Mouse (Mus musculus) left cerebral cortex, postnatal 10 days (tissue): ENCODE measurements around the gene Casz1. TPM values are rescaled to one million over a fixed set of nuclear protein-coding genes. Genes with fewer than 3 reads are reported as not detected.

Experiments used
- DNase-seq, 2 experiments: peaks; one replicate each; pipeline ENCODE4 v3.0.0; 2021 to 2022; ENCODE audit warnings: low spot score in 2 of 2, mixed read lengths in 1 of 2; ENCODE audit errors: extremely low spot score in 1 of 2
- intact Hi-C: fragments of 180-260 bp; cut with DNase I; formaldehyde crosslinking; loops from one replicate; pipeline ENCODE4 v1.15.1; 2025
- total RNA-seq, 2 experiments: library from RNA; stranded (reverse); gene quantifications; 2 replicates each; pipeline ENCODE4 v1.2.3; 2021

Casz1 gene
- total RNA-seq, 2 experiments from 2014 or later = 1.1 to 1.6 TPM

DNA sequence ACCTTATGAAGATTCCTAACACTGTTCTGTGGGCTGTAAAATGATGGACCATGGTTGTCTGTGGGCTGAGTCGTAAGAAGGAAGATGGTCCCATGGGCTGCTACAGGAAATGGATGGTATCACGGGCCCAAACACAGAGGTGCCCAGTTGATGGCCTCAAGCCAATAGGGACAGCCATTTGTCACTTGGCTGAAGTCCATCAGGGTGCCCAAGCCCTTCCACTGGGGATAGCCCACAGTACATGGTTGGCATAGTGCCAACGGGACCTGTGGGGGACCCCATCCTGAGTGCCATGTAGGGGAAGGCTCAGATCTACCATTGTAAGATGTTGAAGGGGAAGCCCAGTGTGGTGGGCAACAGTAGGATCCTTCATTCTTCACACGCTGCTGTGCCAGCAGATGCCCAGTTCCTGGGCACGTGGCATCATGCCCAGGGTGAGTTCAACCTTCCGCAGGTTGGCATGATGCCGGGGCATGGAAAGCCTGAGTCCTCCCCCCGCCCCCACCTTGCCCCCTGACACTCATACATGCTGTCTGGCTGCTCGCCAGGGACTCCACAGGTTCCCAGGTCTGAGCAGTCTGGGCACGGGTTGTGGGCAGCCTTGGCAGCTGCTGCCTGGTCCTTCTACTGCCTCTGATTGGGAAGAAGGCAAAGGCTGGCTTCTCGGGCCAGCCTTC, 63.6 kb downstream of the Casz1 start:
- DNase-seq = peak in 1 of 2 experiments; percentile 67
- intact Hi-C loops = no loop called here

GRCm38 (mm10) chr4:148869566-148869965, 65.3 kb downstream of the Casz1 start:
- no peak for DNase-seq
- intact Hi-C loops = no loop called here

- DNase-seq = no peak
- intact Hi-C loops = no loop called here
Observed at GRCm38 (mm10) chr4:148870496-148870895, 66.3 kb downstream of the Casz1 start.

DNA sequence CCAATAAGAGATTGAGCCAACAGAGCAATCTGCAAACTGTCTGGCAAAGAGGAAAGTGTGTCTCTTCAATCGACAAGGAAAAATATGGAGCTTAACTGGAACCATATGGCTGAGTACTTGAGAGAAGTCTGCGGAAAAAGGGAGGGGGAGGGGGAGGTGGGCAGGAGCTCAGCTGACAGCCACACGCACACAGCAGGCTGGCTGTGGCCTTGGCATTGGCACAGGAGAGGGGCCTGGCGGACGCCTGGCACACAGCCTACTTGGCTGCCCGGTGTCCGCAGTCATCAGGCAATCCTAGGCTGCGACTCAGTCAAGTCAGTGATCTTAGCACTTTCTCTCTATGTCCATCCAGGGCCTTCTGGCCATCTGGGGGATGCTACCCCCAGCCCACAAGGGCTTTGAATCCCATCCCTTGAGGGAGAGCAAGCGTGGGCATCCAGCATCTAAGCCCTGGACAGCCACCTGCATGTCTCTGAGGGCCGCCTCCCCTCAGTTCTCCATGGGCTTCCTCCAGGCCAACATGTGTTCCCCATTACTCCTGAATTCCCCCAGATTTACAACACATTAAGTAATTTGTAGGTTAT, 67.6 kb downstream of the Casz1 start:
- intact Hi-C loops = no loop called here
- peak; percentile 36 to 58 for DNase-seq

DNA sequence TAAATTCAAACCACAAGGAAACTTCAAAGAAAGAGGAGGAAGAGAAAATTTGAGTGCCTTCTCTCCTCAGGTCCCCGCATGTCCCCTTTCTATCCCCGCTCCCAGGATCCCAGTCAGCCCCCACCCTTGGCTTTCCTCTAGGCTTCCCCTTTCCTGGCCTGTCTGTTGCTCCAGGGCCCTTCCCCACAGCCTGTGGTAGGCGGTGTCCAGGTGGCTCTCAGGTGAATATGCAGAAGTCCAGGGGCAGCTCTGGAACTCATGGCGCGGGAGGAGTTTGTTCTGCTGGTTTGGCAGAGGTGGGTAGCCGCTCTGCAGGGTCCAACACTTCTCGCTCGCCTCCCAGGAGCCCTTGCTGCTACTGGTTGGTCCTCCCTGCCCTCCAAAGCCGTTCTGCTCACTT, 68.1 kb downstream of the Casz1 start:
- intact Hi-C loops = no loop called here

DNA sequence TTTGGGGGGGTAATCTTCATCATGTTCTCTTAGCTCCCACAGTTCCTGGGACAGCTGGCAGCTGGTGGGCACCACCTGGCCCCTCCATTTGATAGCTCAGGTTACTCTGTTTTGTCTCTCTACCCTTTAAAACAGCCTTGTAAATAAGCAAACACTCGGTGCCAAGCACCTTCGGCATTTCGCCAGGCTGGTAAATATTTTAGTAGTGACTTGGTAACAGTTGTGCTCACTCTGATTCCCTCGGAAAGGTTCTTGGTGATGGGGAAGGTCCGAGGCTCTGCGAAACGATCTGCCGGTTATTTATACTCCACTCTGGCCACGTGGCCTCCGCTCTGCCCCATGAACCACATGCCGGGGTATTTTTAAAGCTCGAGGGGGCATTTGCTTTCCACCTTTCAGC, 68.6 kb downstream of the Casz1 start:
- intact Hi-C loops = no loop called here
- no peak for DNase-seq

More for the DNA sequence above, 68.1 kb downstream of the Casz1 start:
- DNase-seq = no peak

DNA sequence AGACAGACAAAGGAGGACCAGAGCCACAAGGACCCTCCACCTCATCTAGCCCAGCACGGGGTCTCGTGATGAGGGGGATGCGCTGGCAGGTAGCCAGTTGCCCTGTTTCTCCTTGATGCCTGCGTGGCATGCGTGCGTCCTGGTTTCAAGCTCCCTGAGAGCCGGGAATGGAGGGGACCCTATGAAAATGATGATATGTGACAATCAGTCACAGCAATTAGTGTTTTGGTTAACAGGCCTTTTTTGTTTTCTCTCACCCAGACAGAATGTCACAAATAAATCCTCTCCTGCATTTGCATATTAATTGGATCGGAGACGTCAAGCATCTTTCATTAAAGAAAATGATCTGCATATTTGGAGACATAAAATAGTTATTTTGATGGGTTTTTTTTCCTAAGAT, 71.9 kb downstream of the Casz1 start:
- intact Hi-C loops = no loop called here
- no peak for DNase-seq

DNA sequence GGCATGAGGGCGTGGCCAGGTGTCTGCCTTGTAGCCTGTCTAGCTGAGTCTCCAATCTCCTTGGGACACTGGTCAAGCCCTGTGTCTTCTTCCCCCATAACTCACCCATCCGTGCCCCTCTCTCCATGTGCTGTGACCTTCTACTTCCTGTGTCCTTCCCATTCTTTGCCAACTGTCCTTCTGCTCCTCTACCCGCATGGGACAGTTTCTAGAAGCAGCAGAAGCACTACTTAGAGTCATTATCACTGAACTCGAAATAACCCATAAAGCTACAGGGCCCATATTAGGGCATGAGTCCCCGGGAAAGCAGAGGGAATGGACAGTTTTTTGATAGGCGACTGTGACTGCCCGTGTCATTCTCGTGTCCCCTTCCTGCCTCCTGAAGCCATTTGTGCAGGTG, 72.6 kb downstream of the Casz1 start:
- DNase-seq = no peak
- intact Hi-C loops = no loop called here

DNA sequence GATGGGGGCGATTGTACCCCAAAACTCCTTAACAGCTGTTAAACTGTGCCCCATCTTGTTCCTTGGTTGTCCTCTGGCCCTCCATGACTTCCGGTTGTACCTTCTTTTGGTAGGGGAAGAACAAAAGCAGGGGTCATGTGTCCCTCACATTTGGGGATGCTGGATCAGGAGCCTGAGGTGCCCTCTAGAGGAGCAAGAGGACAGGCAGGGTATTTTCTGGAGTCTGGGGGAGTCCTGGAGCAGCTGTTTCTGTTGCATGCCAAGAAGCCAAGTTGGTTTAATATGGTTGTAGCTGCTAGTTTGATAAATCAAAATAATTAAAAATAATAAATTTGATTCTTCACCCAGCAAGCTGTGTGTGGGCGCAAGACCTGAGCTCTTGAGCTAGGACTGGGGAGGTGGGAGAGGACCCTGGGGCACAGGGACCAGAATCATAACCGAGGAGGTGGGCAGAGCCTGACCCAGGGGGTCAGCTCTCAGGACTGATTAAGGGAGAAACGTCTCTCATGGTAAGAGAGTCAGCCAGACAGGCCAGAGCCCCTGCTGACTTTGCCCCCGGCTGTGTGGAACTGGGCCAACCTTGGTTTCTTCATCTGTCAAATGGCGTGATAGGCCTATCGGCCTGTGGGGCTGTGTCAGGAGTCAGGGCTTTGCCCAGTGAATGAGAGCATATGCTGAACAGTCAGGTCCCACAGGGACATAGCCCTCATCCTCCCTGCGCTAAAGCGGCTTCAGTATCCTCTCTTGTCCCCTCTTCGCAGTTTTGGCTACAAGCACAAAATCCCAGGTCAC, 74.2 kb downstream of the Casz1 start:
- DNase-seq = no peak
- intact Hi-C loops = no loop called here

DNA sequence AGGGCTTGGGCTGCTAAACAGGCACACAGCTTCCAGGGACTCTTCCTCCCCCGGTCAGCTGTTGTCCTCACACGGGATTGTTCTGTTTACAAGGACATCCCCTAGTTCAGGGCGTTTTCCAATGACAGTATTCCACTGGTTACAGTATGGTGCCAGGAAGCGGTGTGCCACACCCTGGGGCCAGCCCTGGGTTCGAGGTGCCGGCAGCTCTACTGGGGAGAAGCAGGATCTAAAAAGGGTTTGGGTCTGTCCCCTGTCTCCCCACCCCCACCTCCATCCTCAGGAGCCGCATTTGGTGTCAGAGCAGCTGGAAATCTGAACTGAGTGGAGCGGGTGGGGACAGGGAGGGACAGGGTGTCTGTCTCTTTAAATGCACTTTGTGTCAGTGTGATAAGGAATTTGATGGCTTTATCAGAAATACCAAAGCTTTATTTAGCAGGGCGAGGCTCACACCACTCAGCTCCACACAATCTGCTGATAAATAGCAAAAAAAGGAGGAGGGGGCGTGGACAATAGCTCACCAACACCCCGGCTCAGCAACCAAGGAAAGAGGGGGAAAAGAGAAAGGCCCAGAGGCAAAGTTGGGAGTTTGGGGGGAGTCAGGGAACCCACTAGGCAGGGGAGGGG, 74.9 kb downstream of the Casz1 start:
- intact Hi-C loops = no loop called here
- no peak for DNase-seq

DNA sequence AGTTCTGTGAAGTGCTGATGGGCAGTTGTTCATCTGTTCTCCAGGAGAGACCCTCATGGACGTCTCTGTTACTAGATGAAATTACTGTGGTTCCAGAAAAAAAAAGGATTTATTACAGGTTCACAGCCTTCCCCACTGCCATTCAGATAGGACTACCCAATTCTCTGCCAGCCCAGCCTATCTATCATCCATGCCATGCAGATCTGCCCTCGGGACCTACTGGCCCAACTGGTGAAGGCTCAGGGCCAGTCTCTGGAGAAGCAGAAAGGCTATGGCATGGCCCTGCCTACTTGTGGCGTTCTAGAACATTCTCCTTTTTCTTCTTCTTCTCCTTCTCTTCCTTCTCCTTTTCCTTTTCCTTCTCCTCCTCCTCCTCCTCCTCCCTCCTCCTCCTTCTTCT, 75.4 kb downstream of the Casz1 start:
- DNase-seq = no peak
- intact Hi-C loops = no loop called here

DNA sequence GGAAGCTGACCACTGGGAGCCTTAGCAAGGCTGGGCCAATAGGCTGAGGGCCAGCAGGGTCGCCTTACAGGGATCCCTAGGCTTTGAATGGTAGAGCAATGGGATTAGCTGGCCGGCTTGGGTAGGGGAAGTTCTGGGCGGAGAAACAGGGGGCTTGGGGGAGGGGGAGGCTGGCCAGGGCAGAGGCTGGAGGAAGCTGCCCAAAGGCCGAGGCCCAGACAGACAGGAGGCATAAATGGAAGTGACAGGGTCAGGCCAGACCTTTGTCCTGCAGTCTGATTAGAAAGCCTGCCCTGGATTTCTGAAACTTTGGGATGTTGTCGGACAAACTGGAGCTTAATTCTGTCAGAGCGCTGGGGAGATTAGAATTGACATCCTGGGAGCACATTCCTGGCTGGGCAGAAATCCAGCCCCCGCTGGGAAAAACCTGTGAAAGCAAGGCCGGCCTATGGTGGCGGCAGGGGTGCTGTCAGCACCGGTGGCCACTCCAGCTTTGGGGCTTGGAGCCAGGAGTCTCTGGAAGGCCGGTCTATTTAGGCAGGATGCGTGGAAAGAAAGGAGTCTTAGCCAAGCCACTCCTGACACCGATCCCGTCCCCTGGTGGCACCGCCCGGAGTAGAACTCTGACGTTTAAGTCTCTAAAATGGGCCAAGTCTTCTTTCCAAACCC, 76.9 kb downstream of the Casz1 start:
- intact Hi-C loops = no loop called here
- peak in 1 of 2 experiments; percentile 74 for DNase-seq

GRCm38 (mm10) chr4:148881838-148882237, 77.6 kb downstream of the Casz1 start:
- intact Hi-C loops = no loop called here
- no peak for DNase-seq

- intact Hi-C loops = no loop called here
- no peak for DNase-seq
Observed at GRCm38 (mm10) chr4:148882360-148882929, 78.2 kb downstream of the Casz1 start.

DNA sequence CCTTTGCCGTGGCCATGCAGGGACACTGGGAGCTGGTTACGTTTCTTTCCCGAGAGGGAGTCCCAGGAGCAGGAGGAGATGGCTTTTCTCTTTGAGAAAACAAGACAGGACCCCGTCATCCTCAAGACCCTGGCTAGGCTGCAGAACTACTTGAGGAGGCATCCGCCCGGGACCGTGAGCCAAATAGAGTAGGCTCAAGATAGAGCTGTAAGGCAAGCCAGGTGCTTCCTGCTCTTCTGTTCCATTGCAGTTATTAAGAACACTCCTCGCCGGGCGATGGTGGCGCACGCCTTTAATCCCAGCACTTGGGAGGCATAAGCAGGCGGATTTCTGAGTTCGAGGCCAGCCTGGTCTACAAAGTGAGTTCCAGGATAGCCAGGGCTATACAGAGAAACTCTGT, 80.4 kb downstream of the Casz1 start:
- intact Hi-C loops = no loop called here
- DNase-seq = no peak

- intact Hi-C loops = no loop called here
Observed at GRCm38 (mm10) chr4:148885401-148885800, 81.2 kb downstream of the Casz1 start.

GRCm38 (mm10) chr4:148885921-148886540, 81.8 kb downstream of the Casz1 start:
- intact Hi-C loops = no loop called here
- DNase-seq = no peak

More at GRCm38 (mm10) chr4:148885401-148885800, 81.2 kb downstream of the Casz1 start:
- DNase-seq = no peak

DNA sequence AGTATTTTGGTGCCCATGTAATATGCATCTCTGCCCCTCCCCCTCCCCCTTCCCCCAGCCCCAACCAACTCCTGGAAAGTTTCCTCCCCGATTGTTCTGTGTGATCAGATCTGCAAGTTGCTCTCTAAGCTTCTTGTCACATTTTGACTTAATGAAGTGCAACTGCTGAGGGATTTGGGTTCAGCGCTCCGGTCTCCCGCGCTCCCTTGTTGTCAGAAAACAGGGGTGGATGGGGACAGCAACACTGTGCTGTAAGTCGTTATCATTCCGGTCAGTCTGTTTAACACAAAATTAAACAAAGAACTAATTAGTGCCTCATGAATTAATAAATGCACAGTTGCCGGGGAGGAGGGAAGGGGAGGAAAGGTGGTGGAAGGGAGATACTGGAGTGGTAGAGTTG, 84.0 kb downstream of the Casz1 start:
- DNase-seq = no peak
- intact Hi-C loops = no loop called here
